47 mouse cellular contexts compared by ENCODE assay signal in genomic region chr7:66348588-66348987, GRCm38 (mm10). TPM values are rescaled to one million over a fixed set of nuclear protein-coding genes. Genes with fewer than 3 reads are reported as not detected.
"Had no signal": no experiment of that assay in that cellular context is flagged by ENCODE, and none has a peak within 500 bp of the region (broad histone marks: within the 10 kb centered on the region; RNA-seq: fewer than 3 reads in every experiment).

No protein-coding gene starts in this region.

- H3K4me1 ChIP-seq: liver, embryonic 12.5 days had no signal

- H3K27me3 ChIP-seq: limb, embryonic 12.5 days; limb, embryonic 13.5 days; limb, embryonic 15.5 days; liver, embryonic 12.5 days; liver, embryonic 13.5 days; liver, embryonic 15.5 days; lung, embryonic 15.5 days; megakaryocyte, embryonic 14.5 days; midbrain, embryonic 12.5 days; midbrain, embryonic 15.5 days; neural tube, embryonic 12.5 days had no signal

- H3K27ac ChIP-seq: left cerebral cortex, adult 2 months; limb, embryonic 10.5 days; limb, embryonic 12.5 days; limb, embryonic 13.5 days; limb, embryonic 15.5 days; liver, embryonic 12.5 days; liver, embryonic 13.5 days; liver, embryonic 14.5 days; liver, embryonic 15.5 days; lung, embryonic 15.5 days; macrophage; midbrain, embryonic 10.5 days; midbrain, embryonic 12.5 days; midbrain, embryonic 15.5 days; neural tube, embryonic 12.5 days had no signal

- H3K4me3 ChIP-seq: left cerebral cortex, adult 2 months; limb, embryonic 10.5 days; limb, embryonic 12.5 days; limb, embryonic 13.5 days; limb, embryonic 15.5 days; liver, embryonic 12.5 days; liver, embryonic 13.5 days; liver, embryonic 15.5 days; lung, embryonic 15.5 days; megakaryocyte, embryonic 14.5 days; midbrain, embryonic 10.5 days; midbrain, embryonic 12.5 days; midbrain, embryonic 15.5 days; myocyte; neural tube, embryonic 12.5 days had no signal

- H3K9ac ChIP-seq: limb, embryonic 12.5 days; limb, embryonic 13.5 days; limb, embryonic 15.5 days; liver, embryonic 12.5 days; liver, embryonic 13.5 days; liver, embryonic 14.5 days; liver, embryonic 15.5 days; liver, postnatal 0 days; lung, embryonic 14.5 days; lung, embryonic 15.5 days; midbrain, embryonic 12.5 days; midbrain, embryonic 15.5 days; neural tube, embryonic 12.5 days had no signal

- H3K9me3 ChIP-seq: limb, embryonic 10.5 days; limb, embryonic 12.5 days; limb, embryonic 13.5 days; limb, embryonic 15.5 days; liver, embryonic 12.5 days; liver, embryonic 13.5 days; liver, embryonic 15.5 days; lung, embryonic 15.5 days; megakaryocyte, embryonic 14.5 days; midbrain, embryonic 10.5 days; midbrain, embryonic 12.5 days; midbrain, embryonic 15.5 days; neural tube, embryonic 12.5 days had no signal

- ATAC-seq: liver, embryonic 12.5 days; liver, postnatal 0 days; lung, postnatal 0 days; midbrain, embryonic 15.5 days; midbrain, embryonic 16.5 days had no signal

- DNase-seq: left cerebral cortex, postnatal 4 days; liver; liver, embryonic 13.5 days; liver, postnatal 0 days; lung, adult 18-20 months; lung, adult 2 months; lung, embryonic 14.5 days; lung, postnatal 10 days; lung, postnatal 14 days; lung, postnatal 36 days; lung, postnatal 4 days; midbrain, embryonic 14.5 days had no signal

- H3K4me2 ChIP-seq: limb, embryonic 12.5 days; limb, embryonic 13.5 days; limb, embryonic 15.5 days; liver, embryonic 11.5 days; liver, embryonic 12.5 days; liver, embryonic 13.5 days; liver, embryonic 15.5 days; lung, embryonic 14.5 days; lung, embryonic 15.5 days; midbrain, embryonic 12.5 days; midbrain, embryonic 15.5 days; neural tube, embryonic 12.5 days had no signal

- H3K36me3 ChIP-seq: limb, embryonic 10.5 days; limb, embryonic 12.5 days; limb, embryonic 13.5 days; limb, embryonic 15.5 days; liver, embryonic 12.5 days; liver, embryonic 13.5 days; liver, embryonic 15.5 days; lung, embryonic 15.5 days; midbrain, embryonic 10.5 days; midbrain, embryonic 12.5 days; midbrain, embryonic 15.5 days; neural tube, embryonic 12.5 days had no signal

RNA-seq across cellular contexts. Expression of gene Gm10974, which starts 17.1 kb away (rescaled TPM):
- total RNA-seq: left cerebral cortex, adult 2 months; left cerebral cortex, adult 8-10 months; left cerebral cortex, postnatal 10 days; left cerebral cortex, postnatal 14 days; left cerebral cortex, postnatal 25 days; left cerebral cortex, postnatal 36 days; left cerebral cortex, postnatal 4 days; liver, adult 2 months; megakaryocyte progenitor cell, adult 5-6 weeks; megakaryocyte, adult 5-6 weeks; megakaryocyte-erythroid progenitor cell, adult 5-6 weeks; midbrain, postnatal 0 days; monocyte, adult 5-6 weeks had no signal
- polyA plus RNA-seq: limb, embryonic 10.5 days; limb, embryonic 11.5 days; limb, embryonic 12.5 days; limb, embryonic 13.5 days; limb, embryonic 14.5 days; limb, embryonic 15.5 days; liver, adult 2 months; liver, embryonic 11.5 days; liver, embryonic 12.5 days; liver, embryonic 13.5 days; liver, embryonic 14.5 days; liver, embryonic 15.5 days; liver, embryonic 16.5 days; liver, postnatal 0 days; lung, adult 2 months; lung, embryonic 14.5 days; lung, embryonic 15.5 days; lung, embryonic 16.5 days; lung, postnatal 0 days; macrophage; midbrain, embryonic 10.5 days; midbrain, embryonic 12.5 days; midbrain, embryonic 14.5 days; midbrain, embryonic 15.5 days; midbrain, embryonic 16.5 days; midbrain, postnatal 0 days; myocyte; neural tube, embryonic 11.5 days; neural tube, embryonic 12.5 days had no signal
